Mouse (Mus musculus): ENCODE measurements around the gene Fktn. TPM values are rescaled to one million over a fixed set of nuclear protein-coding genes. Genes with fewer than 3 reads are reported as not detected.
"Not testable (repeated sequence)": the region's sequence is repeated elsewhere in the genome, so short reads cannot be mapped to it uniquely, and the experiment has no call there.

Fktn gene
- total RNA-seq (2021), result 10 to 100 TPM; 27.1 to 27.7 TPM
- long read RNA-seq, full-length matches to known transcripts, result 3 of 6 reads
- long read RNA-seq, partial matches to known transcripts, result 2 of 6 reads
- long read RNA-seq, other reads (novel, unspliced or antisense), result 1 of 6 reads

DNA sequence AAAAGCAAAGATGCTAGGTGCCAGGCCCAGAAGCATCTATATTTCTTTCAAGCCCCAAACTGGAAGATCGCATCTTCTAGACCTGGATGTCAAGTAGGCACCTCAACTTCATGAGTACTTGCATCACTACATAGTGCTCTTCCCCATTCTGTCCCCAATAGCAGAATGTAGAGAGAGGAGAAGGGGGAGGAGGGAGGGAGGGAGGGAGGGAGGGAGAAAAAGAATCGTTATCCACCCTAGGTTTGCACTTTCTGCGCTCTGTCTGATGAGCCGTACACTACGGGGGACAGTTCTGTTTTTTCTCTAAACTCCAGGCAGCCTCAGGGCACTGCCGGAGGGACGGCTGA is at the start of gene Fktn:
Gene Fktn (plus strand): TSS at position 295 of the 347 bp plus-strand sequence.
- DNase-seq (ENCODE audit: low spot score in 2 of 2), result no peak

DNA sequence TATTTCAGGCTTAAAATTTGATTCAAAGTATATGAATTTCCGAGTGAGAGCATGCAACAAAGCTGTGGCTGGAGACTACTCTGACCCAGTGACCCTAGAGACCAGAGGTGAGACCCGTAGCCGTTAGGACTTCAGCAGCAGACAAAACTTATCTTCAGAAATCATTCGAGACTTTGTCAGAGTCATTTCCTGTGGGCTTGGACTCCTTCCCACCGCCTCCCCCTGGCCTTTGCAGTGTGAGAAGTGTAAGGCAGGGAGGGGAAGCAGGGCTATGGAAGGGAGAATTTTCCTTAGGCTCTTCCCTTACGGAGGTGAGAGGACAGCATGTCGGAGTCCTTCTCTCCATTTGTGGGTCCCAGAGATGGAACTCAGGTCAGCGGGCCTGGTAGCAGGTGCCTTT is 31.7 kb upstream of the Fktn start:
- no peak for DNase-seq (ENCODE audit: low spot score in 2 of 2)

DNA sequence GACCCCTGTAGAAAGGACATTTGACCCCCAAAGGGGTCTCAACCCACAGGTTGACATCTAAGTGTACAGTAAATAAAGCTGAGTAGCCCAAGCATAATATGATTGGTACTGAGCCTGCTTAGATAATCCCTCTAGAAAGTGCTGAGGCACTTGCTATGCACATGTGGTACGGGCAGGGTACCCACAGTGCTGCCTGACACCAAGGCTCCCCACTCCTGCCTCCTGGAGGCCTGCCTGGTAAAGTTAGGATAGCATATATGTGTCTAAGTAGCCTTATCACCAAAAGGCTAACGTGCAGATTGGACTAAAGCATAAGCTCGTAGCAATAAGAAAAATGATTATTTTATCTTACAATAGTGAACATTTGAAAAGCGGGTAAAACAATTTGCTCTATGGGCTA is 24.8 kb upstream of the Fktn start:
- no peak for DNase-seq (ENCODE audit: low spot score in 2 of 2)

DNA sequence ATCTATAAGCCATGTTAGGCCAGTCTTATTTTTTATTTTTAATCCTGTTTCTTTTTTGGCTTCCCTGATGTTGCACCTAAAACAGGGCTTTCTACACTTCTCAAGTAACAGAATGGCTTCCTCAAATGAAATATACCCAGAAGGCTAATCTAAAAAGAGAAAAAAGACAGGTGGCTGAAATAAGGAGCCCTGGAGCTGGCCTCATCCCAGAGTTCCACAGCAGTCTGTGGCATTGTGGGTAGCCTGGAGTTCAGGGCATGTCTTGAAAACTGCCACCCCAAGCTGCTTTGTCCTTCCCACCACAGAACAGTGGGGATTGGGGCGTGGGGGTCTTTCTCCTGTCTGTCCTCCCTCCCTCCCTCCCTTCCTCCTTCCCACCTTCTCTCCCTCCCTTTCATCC is 22.4 kb upstream of the Fktn start:
- DNase-seq (ENCODE audit: low spot score in 2 of 2), result no peak

DNA sequence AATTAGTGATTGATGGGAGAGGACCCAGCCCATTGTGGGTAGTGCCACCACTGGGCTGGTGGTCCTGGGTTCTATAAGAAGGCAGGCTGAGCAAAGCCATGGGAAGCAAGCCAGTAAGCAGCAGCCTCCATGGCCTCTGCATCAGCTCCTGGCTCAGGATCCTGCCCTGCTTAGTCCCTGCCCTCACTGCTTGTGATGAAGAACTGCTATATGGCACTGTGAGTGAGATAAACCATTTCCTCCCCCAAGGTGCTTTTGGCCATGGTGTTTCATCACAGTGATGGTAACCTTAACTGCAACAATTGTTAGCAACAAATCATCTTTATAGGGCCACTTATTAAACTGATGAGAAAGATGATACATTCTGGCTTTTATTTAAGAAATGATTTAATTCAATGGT is 4.6 kb upstream of the Fktn start:
- not testable (repeated sequence) for DNase-seq (ENCODE audit: low spot score in 2 of 2)

DNA sequence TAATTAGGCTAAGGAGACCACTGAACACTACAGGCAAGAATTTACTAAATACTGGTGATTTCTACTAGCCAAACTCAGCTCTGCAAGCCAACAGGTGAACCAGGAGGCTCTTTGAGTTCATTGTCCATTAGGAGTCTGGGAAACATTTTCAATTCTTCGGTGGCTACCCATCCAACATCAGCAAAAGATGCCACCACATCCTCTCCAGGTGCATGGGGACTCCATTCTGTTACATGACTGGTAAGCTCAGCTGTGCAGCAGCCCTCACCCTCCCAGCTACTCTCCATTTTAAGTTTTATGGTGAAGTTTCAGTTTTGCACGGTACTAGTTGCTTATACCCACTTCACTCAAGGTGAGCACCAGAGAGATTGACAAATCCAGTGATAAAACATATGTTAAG is 3.8 kb upstream of the Fktn start:
- DNase-seq (ENCODE audit: low spot score in 2 of 2), result no peak

DNA sequence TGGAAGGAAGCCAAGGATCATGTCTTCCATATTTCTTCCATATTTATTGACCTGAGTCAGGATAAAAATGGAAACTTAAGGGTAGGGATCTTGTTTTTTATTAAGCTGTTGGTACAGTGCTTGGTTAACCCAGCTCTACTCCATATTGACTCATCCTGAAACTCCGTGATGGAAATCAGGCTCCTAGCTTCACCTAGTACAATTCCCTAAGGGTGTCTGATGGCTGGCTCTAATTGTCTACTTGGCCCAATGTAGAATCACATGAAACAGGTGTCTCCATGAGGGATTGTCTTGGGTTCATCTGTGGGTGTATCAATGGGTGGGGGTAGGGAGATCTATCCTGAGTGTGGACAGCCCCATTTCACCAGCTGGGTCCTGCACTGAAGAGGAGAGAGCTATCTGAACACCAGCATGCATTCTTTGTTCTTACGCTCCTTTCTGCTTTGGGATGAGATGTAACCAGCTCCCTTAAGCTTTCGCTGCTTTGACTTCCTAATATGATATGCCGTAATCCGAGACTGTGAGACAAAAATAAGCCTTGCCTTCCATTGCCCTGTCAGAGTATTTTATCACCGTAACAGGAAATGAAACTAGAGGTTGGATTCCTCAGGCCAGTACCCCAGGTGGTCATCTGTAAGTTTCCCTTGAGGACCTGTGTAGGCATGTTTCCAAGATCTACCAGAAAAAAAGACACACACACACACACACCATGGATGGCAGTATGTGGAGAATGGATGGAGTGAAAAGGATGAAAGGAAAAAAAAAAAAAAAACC is 3.1 kb upstream of the Fktn start:
- no peak for DNase-seq (ENCODE audit: low spot score in 2 of 2)

DNA sequence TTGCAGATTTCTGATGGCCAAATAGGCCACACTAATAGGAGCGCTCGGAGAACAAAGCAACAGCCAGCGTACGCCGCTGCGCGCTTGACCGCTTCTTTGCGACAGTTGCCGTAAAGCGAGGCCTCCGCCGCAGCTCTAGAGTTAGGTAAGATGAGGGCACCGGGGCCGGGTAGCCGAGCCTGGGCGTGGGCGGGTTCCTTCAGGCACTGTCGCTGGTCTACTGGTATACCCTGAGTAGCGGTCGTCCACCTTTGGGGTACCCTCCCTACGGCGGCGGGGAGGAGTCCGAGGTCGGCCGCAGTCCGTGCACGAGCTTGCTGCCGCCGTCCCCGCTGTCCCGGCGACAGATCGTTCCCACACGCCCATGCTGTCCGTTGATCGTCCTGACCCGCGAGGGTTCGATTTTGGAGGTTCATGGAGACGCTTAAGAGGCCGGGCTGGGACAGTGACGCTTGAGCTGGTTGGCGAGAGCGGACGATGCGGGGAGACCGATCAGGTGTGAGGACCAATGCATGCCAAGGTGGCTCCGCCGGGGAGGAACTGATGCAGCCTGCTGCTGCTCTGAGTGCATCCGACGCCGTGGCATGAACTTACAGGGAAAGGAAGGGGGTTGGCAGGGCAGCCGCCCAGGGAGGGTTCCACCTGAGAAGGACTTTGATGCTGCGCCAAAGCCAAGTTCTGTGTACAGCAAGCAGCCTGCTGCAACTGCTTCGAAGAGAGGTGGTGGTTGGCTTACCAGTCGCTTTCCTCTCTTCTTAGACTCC is 435 bp downstream of the Fktn start:
- peak; percentile 91 to 93 for DNase-seq (ENCODE audit: low spot score in 2 of 2)

DNA sequence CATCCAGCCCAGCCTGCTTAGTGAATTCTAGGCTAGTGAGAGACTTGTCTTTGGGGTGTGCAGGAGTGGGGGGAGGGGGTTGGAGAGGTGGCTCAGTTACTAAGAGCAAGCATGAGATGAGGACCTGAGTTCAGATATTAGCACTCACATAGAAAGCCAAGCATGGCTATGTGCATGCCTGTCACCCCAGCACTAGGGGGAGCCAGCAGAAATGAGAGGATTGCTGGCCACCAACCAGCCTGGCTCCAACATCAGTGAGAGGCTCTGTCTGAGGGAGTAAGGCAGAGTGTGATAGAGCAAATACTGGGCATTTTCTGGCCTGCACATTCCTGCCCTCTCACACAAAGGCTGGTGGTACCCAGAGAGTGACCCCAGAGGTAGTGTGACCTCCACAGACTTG is 2.2 kb downstream of the Fktn start:
- DNase-seq (ENCODE audit: low spot score in 2 of 2), result no peak

DNA sequence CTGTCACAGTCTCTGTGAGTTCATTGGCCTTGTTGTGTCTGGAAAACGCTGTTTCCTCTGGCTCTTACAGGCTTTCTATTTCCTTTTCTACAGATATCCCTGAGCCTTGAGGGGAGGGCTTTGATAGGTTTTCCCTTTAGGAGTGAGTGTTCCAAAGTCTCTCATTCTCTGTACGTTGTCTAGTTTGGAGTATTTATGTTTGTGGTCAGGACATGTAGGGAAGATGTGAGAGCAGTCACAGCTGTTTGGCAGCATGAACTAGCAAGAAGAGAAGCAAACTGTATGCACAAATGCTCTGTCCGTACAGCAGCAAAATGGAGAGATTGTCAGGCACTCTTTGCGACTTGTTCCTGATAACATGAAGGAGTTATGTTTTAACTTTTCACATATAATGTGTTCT is 3.7 kb downstream of the Fktn start:
- no peak for DNase-seq (ENCODE audit: low spot score in 2 of 2)

DNA sequence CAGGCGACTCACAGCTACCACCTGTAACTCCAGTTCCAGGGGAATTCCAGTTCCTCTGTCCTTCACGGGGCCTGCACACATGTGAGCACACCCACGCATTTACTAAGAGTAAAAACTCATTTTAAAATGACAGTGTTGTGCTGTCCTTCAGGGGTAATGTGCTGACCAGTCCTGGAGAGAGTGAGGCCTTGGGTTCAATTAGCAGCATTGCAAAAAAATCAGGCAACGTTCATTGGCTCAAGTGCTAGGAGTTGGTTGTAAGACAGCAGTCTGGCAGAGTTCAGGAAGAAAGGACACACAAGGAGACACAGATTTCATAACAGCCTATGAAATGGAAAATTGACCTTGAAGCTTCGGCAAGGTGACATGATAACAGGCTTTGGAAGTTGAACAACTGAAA is 4.5 kb downstream of the Fktn start:
- no peak for DNase-seq (ENCODE audit: low spot score in 2 of 2)

DNA sequence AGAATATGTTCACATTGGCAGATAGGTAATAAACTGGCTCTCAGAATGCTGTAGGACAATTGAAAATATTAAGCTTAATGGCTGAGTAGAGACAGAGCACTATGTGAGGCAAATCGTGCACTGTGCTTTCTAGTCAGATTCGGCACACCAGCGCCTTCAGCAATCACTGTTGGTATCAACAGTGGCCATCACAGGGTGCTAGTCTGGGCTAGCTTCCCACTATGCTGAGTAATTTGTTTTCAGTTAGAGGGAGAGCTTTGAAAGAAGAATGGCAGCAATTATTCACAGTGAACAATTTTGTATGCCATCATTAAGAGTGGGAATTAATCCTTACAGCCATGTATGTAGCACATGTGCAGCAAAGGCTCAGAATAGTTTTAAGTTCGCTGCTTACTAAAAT is 8.7 kb downstream of the Fktn start:
- no peak for DNase-seq (ENCODE audit: low spot score in 2 of 2)

DNA sequence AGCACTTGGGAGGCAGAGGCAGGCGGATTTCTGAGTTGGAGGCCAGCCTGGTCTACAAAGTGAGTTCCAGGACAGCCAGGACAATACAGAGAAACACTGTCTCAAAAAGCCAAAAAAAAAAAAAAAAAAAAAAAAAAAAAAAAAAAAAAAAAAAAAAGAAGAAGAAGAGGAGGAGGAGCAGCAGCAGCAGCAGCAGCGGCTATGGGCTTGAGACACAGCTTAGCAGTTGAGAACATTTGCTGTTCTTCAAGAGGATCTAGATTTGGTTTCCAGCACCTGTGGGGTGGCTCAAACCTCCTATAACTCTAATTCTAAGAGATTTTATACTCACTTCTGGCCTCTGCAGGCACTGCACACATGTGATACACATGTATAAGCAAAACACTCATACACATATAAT is 12.3 kb downstream of the Fktn start:
- not testable (repeated sequence) for DNase-seq (ENCODE audit: low spot score in 2 of 2)

DNA sequence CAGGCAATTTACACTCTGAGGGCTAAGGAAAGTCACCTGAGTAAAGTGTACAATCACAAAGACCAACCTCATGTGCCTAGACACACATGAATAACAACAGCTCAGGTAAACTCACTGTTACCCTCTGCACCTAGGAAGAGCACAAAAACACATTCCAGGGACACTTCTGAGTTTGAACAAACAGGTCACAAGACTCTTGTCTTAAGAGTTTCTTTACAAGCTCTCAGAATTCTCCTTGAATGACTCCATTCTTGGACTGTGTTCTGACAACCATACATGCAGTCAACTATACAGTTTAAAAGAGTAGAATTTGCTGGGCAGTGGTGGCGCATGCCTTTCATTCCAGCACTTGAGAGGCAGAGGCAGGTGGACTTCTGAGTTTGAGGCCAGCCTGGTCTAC is 14.3 kb downstream of the Fktn start:
- no peak for DNase-seq (ENCODE audit: low spot score in 2 of 2)

DNA sequence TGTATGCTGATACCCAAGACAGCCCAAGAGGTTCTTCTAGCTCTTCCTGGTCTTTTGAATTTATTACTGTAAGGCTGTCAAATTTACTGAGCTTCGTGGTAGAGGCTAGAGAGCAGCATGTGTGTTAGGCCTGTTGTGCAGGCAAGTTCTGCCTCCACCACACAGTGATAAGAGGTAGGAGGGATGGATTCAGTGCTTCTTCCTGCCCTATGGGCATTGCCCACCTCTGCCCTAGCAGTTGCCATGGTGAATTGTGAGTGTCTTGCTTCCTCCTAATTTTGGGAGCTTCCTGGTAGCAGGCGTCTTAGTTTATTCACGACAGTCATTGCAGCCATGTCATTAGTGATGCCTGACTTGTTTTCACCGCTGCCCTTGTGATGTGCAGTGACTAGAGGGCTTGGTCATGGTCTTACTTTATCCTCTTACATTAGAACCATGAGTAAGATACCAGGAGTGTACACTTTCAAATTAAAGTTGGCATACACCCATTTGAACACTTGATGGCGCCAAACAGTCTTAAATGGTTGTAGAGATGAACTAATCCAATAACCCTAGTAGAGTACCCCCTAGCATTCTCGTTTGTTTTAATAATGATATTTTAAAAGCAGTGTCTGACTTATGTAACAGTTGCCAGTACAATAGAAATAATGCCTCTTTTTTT is 25.3 kb downstream of the Fktn start:
- DNase-seq (ENCODE audit: low spot score in 2 of 2), result peak; percentile 48 to 63

DNA sequence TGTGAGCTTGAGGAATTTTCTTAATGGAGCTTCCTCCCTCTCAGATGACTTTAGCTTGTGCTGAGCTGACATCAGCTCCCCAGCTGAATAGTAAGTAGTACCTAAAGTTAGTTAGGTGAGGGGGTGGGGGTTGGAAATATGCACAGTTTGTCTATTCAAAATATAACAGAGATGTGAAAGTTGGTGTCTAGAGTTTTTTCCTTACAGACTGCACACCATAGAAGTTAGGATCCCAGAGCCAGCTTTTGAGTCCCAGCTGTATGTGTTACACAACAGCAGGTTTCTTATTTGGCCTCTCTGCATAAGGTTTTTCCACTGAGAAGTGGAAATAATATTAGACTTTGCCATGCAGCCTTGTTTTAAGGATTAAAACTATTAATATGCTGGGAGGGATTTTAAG is 36.0 kb downstream of the Fktn start:
- DNase-seq (ENCODE audit: low spot score in 2 of 2), result no peak

DNA sequence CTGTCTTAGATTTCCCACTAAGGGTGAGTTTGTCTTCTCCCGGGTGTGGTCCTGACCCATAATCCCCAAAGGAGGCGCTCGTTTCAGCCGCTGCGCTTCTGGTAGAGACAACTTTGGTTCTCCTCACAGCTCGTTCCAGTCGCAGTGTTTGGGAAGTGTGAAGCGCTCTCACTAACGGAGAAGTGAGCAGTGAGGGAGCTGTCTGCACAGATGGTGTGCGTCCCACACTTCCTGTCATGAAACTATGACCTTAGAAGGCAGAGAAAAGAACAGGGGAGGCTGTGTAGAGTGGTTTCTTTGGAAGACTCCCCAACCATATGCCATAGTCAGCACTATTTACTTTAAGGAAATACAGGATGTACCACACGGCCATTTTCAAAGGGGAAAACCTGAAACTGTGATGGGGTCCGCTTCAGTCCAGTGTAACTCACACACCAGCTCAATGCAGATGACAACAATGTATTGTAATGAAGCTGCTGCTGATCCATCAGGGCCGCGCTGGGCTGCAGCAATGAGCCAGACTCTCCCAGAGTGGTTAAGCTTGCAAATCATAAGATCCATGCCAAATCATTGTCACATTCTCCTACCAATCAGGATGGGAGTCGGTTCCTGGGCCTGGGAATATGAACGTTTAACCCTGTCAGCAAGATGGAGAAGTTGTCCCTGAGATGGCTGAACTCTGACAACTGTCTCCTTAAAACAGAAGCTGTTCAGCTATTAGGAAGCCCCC is 36.8 kb downstream of the Fktn start:
- peak in 1 of 2 experiments; percentile 31 for DNase-seq (ENCODE audit: low spot score in 2 of 2)

DNA sequence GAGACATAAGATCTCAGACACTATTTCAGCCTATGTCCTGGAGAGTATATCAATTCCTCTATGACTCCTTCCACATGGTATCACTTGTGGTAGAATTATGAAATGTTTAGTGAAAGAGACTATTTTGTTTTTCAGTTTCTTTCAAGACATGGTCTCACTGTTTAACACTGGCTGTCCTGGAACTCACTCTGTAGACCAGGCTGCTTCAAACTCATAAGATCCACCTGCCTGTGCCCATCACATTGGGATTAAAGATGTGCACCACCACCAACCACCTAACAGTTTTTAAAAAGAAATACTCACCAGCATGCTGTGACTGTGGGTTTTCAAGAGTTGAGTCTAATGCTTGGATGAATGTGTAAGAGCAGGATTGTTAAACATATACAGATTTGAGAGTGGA is 43.2 kb downstream of the Fktn start:
- no peak for DNase-seq (ENCODE audit: low spot score in 2 of 2)

DNA sequence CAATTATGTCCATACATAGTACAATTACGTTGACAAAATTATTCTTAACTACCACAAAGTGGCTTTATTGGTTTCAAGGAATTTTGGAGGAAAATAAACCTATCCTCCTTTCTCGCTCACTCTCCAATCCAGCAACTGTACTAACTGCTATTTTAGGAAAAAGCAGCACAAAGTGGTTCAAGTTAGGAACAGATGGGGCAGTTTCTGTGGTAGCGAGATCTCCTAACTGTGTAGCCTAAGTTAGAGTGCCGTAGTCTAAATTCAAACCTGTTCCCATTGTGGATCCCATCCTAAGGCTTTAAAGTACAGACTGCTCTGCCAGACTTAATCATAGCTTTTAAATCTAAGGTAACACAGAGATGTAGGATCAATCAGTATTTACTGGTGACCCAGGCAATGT is 45.0 kb downstream of the Fktn start:
- DNase-seq (ENCODE audit: low spot score in 2 of 2), result no peak

DNA sequence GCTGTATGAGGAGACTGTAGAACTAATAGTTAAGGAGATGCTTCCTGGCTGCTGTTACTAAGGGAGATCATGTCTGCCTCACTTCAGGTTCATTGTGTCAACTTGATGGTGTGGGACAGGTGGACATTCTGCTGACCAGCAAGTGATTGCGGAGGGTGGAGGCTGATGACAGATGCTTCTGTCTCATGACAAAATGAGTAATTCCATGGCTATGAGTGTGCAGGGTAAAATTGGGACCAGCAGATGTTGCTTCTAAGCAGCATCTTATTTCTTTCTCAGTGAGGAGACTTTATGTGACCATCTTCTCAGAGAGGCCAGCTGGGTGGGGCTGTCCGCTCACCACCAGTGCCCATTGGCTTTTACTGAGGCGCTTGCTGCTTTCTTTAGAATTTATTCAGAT is 45.9 kb downstream of the Fktn start:
- no peak for DNase-seq (ENCODE audit: low spot score in 2 of 2)

DNA sequence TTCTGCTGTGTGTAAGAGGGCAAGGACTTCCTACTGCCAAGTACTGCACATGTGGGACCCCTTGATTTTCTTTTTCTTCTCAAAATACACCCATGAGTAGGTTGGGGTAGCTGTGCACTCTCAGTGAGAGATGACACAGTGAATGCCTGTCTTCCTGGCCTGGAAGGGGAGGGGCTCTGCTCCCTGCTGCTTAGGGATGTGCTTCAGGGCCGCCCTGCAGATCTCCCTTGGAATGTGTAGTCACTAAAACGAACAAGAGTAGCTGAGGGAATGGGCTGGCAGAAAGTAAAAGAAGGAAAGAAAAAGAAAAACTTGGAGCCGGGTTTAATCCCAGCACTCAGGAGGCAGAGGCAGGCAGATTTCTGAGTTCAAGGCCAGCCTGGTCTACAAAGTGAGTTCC is 48.7 kb downstream of the Fktn start:
- no peak for DNase-seq (ENCODE audit: low spot score in 2 of 2)

Data from layer of hippocampus, postnatal 10 days (tissue).